Mouse (Mus musculus) liver, postnatal 0 days (tissue): ENCODE data around the gene Parp9.

Experiments
- CTCF ChIP-seq: sonication (generic); IDR thresholded peaks from 2 replicates; pipeline ENCODE4 v1.5.1; 2016; ENCODE audit warnings: antibody characterized with exemption, low read depth
- EP300 ChIP-seq: IDR thresholded peaks from 2 replicates; pipeline ENCODE4 v1.6.1; 2016; ENCODE audit warnings: antibody characterized with exemption, low read depth, mild to moderate bottlenecking

- TF ChIP-seq CTCF: no peak
- no peak for TF ChIP-seq EP300
These were observed 49.4 kb upstream of the Parp9 start for GRCm38 (mm10) chr16:35888910-35889309.
